Mouse (Mus musculus): ENCODE results near the gene 2210016L21Rik. TPM values are rescaled to one million over a fixed set of nuclear protein-coding genes. Genes with fewer than 3 reads are reported as not detected.

The 2210016L21Rik gene
- polyA plus RNA-seq, 1 experiment, result 20.6 TPM

- TF ChIP-seq MAX (IDR thresholded peaks at IDR 0.05) (no peak), MYOD1 (IDR thresholded peaks at IDR 0.05; ENCODE audit: control insufficient read depth, insufficient read length, low read depth) (no peak), CEBPB (IDR thresholded peaks at IDR 0.05; ENCODE audit: low read depth) (no peak), CTCF (IDR thresholded peaks at IDR 0.05; ENCODE audit: control insufficient read depth, insufficient read depth, insufficient read length) (no peak), MYOG (IDR thresholded peaks at IDR 0.05; ENCODE audit: control insufficient read depth, extremely low read depth, insufficient read length) (no peak), USF1 (IDR thresholded peaks at IDR 0.05; ENCODE audit: low read depth) (no peak), FOSL1 (IDR thresholded peaks at IDR 0.05; ENCODE audit: insufficient read depth, low read length, poor library complexity, severe bottlenecking) (no peak)
These were observed 30.2 kb downstream of the 2210016L21Rik start for GRCm38 (mm10) chr5:114972201-114972600.

GRCm38 (mm10) chr5:114973131-114973530 lies 31.2 kb downstream of the 2210016L21Rik start:
- no peak overlapping the region for H3K4me3 ChIP-seq (ENCODE audit: insufficient read depth, poor library complexity, severe bottlenecking)
- H3K27me3 ChIP-seq (ENCODE audit: control insufficient read depth, insufficient read depth, insufficient read length), result peaks cover 26% of the 10 kb centered on the region
- no peak overlapping the region for H3ac ChIP-seq (ENCODE audit: control insufficient read depth, insufficient read length, low read depth)
- TF ChIP-seq USF1 (IDR thresholded peaks at IDR 0.05; ENCODE audit: low read depth), result no peak
- no peak for TF ChIP-seq MYOG (IDR thresholded peaks at IDR 0.05; ENCODE audit: control insufficient read depth, extremely low read depth, insufficient read length)
- TF ChIP-seq MAX (IDR thresholded peaks at IDR 0.05), result no peak
- no peak for TF ChIP-seq CTCF (IDR thresholded peaks at IDR 0.05; ENCODE audit: control insufficient read depth, insufficient read depth, insufficient read length)
- TF ChIP-seq MYOD1 (IDR thresholded peaks at IDR 0.05; ENCODE audit: control insufficient read depth, insufficient read length, low read depth), result no peak
- H3K79me2 ChIP-seq (ENCODE audit: control insufficient read depth, insufficient read depth), result no peaks in the 10 kb centered on the region
- H3K36me3 ChIP-seq (ENCODE audit: control insufficient read depth, insufficient read depth), result no peaks in the 10 kb centered on the region
- no peaks in the 10 kb centered on the region for H3K79me3 ChIP-seq (ENCODE audit: low read depth)

More at GRCm38 (mm10) chr5:114972201-114972600, 30.2 kb downstream of the 2210016L21Rik start:
- Histone ChIP-seq H3K79me3 (ENCODE audit: low read depth) (no peaks in the 10 kb centered on the region), H3K79me2 (ENCODE audit: control insufficient read depth, insufficient read depth) (no peaks in the 10 kb centered on the region), H3K36me3 (ENCODE audit: control insufficient read depth, insufficient read depth) (no peaks in the 10 kb centered on the region), H3K27me3 (ENCODE audit: control insufficient read depth, insufficient read depth, insufficient read length) (peaks cover 34% of the 10 kb centered on the region), H3ac (ENCODE audit: control insufficient read depth, insufficient read length, low read depth) (no peak overlapping the region), H3K4me3 (ENCODE audit: insufficient read depth, poor library complexity, severe bottlenecking) (no peak overlapping the region)

- no peaks in the 10 kb centered on the region for H3K79me3 ChIP-seq (ENCODE audit: low read depth)
- TF ChIP-seq FOSL1 (IDR thresholded peaks at IDR 0.05; ENCODE audit: insufficient read depth, low read length, poor library complexity, severe bottlenecking) (no peak), MYOG (IDR thresholded peaks at IDR 0.05; ENCODE audit: control insufficient read depth, extremely low read depth, insufficient read length) (no peak)
- H3K27me3 ChIP-seq (ENCODE audit: control insufficient read depth, insufficient read depth, insufficient read length), result no peaks in the 10 kb centered on the region
- H3ac ChIP-seq (ENCODE audit: control insufficient read depth, insufficient read length, low read depth), result no peak overlapping the region
- no peak overlapping the region for H3K4me3 ChIP-seq (ENCODE audit: insufficient read depth, poor library complexity, severe bottlenecking)
- no peaks in the 10 kb centered on the region for H3K36me3 ChIP-seq (ENCODE audit: control insufficient read depth, insufficient read depth)
- H3K79me2 ChIP-seq (ENCODE audit: control insufficient read depth, insufficient read depth), result no peaks in the 10 kb centered on the region
These were observed 35.0 kb downstream of the 2210016L21Rik start for GRCm38 (mm10) chr5:114976935-114977334.

GRCm38 (mm10) chr5:114978473-114978872 lies 36.5 kb downstream of the 2210016L21Rik start:
- no peak for TF ChIP-seq CEBPB (IDR thresholded peaks at IDR 0.05; ENCODE audit: low read depth)
- no peak for TF ChIP-seq CTCF (IDR thresholded peaks at IDR 0.05; ENCODE audit: control insufficient read depth, insufficient read depth, insufficient read length)
- TF ChIP-seq MYOG (IDR thresholded peaks at IDR 0.05; ENCODE audit: control insufficient read depth, extremely low read depth, insufficient read length), result no peak
- TF ChIP-seq MAX (IDR thresholded peaks at IDR 0.05), result no peak
- no peak for TF ChIP-seq FOSL1 (IDR thresholded peaks at IDR 0.05; ENCODE audit: insufficient read depth, low read length, poor library complexity, severe bottlenecking)
- TF ChIP-seq USF1 (IDR thresholded peaks at IDR 0.05; ENCODE audit: low read depth), result no peak
- no peak for TF ChIP-seq MYOD1 (IDR thresholded peaks at IDR 0.05; ENCODE audit: control insufficient read depth, insufficient read length, low read depth)
- Histone ChIP-seq H3K79me2 (ENCODE audit: control insufficient read depth, insufficient read depth) (no peaks in the 10 kb centered on the region), H3K79me3 (ENCODE audit: low read depth) (no peaks in the 10 kb centered on the region), H3K4me3 (ENCODE audit: insufficient read depth, poor library complexity, severe bottlenecking) (no peak overlapping the region), H3K36me3 (ENCODE audit: control insufficient read depth, insufficient read depth) (no peaks in the 10 kb centered on the region), H3ac (ENCODE audit: control insufficient read depth, insufficient read length, low read depth) (no peak overlapping the region), H3K27me3 (ENCODE audit: control insufficient read depth, insufficient read depth, insufficient read length) (no peaks in the 10 kb centered on the region)

- H3K4me3 ChIP-seq (ENCODE audit: insufficient read depth, poor library complexity, severe bottlenecking), result no peak overlapping the region
- TF ChIP-seq USF1 (IDR thresholded peaks at IDR 0.05; ENCODE audit: low read depth), result no peak
- no peak for TF ChIP-seq MYOG (IDR thresholded peaks at IDR 0.05; ENCODE audit: control insufficient read depth, extremely low read depth, insufficient read length)
- TF ChIP-seq CTCF (IDR thresholded peaks at IDR 0.05; ENCODE audit: control insufficient read depth, insufficient read depth, insufficient read length), result no peak
- TF ChIP-seq CEBPB (IDR thresholded peaks at IDR 0.05; ENCODE audit: low read depth), result no peak
- no peak for TF ChIP-seq MAX (IDR thresholded peaks at IDR 0.05)
- TF ChIP-seq FOSL1 (IDR thresholded peaks at IDR 0.05; ENCODE audit: insufficient read depth, low read length, poor library complexity, severe bottlenecking), result no peak
- no peak for TF ChIP-seq MYOD1 (IDR thresholded peaks at IDR 0.05; ENCODE audit: control insufficient read depth, insufficient read length, low read depth)
- no peaks in the 10 kb centered on the region for H3K27me3 ChIP-seq (ENCODE audit: control insufficient read depth, insufficient read depth, insufficient read length)
- no peaks in the 10 kb centered on the region for H3K79me3 ChIP-seq (ENCODE audit: low read depth)
- no peaks in the 10 kb centered on the region for H3K79me2 ChIP-seq (ENCODE audit: control insufficient read depth, insufficient read depth)
- peak overlapping the region; percentile 61 for H3ac ChIP-seq (ENCODE audit: control insufficient read depth, insufficient read length, low read depth)
- no peaks in the 10 kb centered on the region for H3K36me3 ChIP-seq (ENCODE audit: control insufficient read depth, insufficient read depth)
These were observed 36.9 kb downstream of the 2210016L21Rik start for GRCm38 (mm10) chr5:114978888-114979249.

All from C2C12 (cell line).